Comparison of ENCODE assay signal across 7 mouse cellular contexts in genomic region chr3:145648991-145649851, GRCm38 (mm10). TPM values are rescaled to one million over a fixed set of nuclear protein-coding genes. Genes with fewer than 3 reads are reported as not detected.
DNase-seq lines count a peak whose midpoint lies in the region; ATAC-seq and TF ChIP-seq lines count a peak whose summit lies in the region.

No protein-coding gene starts in this region.

- H3K4me2 ChIP-seq in liver, embryonic 14.5 days (ENCODE audit: low read depth), result peak overlapping the region; percentile 49

- TF ChIP-seq EP300 in liver, embryonic 14.5 days (IDR thresholded peaks at IDR 0.05; ENCODE audit: low read depth), result no peak

- peaks cover 10% of the 10 kb centered on the region; the same call in 1 of the 2 replicates for H3K36me3 ChIP-seq in ES-E14 (ENCODE audit: control insufficient read depth, insufficient read depth, low read length, poor library complexity, severe bottlenecking)
- no peaks in the 10 kb centered on the region for H3K36me3 ChIP-seq in liver, embryonic 14.5 days (replicated peaks; ENCODE audit: control insufficient read depth, insufficient read depth, low read depth)

- H3K4me1 ChIP-seq in ES-E14 (ENCODE audit: control insufficient read depth in 2 of 2, insufficient read depth in 2 of 2, low read length in 2 of 2, poor library complexity in 1 of 2), result peaks cover 6 to 12% of the 10 kb centered on the region in 2 experiments; a peak in 3 of 4 replicates
- H3K4me1 ChIP-seq in liver, embryonic 14.5 days (replicated peaks; ENCODE audit: control insufficient read depth in 2 of 2, insufficient read depth in 2 of 2, low read length in 1 of 2), result peaks cover 0 to 4% of the 10 kb centered on the region in 2 experiments; a peak in 2 of 4 replicates
- H3K4me1 ChIP-seq in olfactory bulb, adult 2 months (ENCODE audit: control insufficient read depth, insufficient read depth, low read length), result peaks cover 31% of the 10 kb centered on the region

- in situ Hi-C loops in ES-E14 (cut with MboI; ENCODE audit: low sequenced_read_pairs in 2 of 2, unreplicated experiment in 2 of 2), result no loop called here

- H3K27me3 ChIP-seq in liver, embryonic 14.5 days (ENCODE audit: control insufficient read depth, insufficient read depth, low read length), result peaks cover 50% of the 10 kb centered on the region

- H3K9ac ChIP-seq in ES-E14 (ENCODE audit: insufficient read depth, low read depth, low read length, poor library complexity, severe bottlenecking), result peak overlapping the region; percentile 80
- peak overlapping the region; percentile 35; the same call in 1 of the 2 replicates for H3K9ac ChIP-seq in liver, embryonic 14.5 days (replicated peaks)

- peak; percentile 45; the same call in 1 of the 2 replicates for TF ChIP-seq CTCF in liver, embryonic 14.5 days (IDR thresholded peaks at IDR 0.05; ENCODE audit: low read depth)
- no peak for TF ChIP-seq CTCF in olfactory bulb, adult 2 months (IDR thresholded peaks at IDR 0.05; ENCODE audit: insufficient read depth, low read depth, low read length)

- no peak for ATAC-seq in liver, embryonic 14.5 days (ENCODE audit: insufficient read depth)

- WGBS in liver, embryonic 14.5 days (ENCODE audit: insufficient replicate concordance), result under 1% methylated on average over 49 of the region's 49 CpGs
- WGBS in olfactory bulb, adult 2 months, result 5% methylated on average over 49 of the region's 49 CpGs

- no peaks in the 10 kb centered on the region for H3K9me3 ChIP-seq in ES-E14 (ENCODE audit: control insufficient read depth, insufficient read depth, low read depth, low read length)
- no peaks in the 10 kb centered on the region for H3K9me3 ChIP-seq in liver, embryonic 14.5 days (ENCODE audit: control insufficient read depth, low read length)

- H3K4me3 ChIP-seq in ES-E14 (ENCODE audit: insufficient read depth in 1 of 2, low read depth in 1 of 2, low read length in 2 of 2, poor library complexity in 1 of 2, severe bottlenecking in 1 of 2), result peak overlapping the region; percentile 67 to 82
- H3K4me3 ChIP-seq in liver, embryonic 14.5 days (ENCODE audit: insufficient read depth in 1 of 2, low read depth in 2 of 2, low read length in 2 of 2), result peak overlapping the region; percentile 26 to 56
- H3K4me3 ChIP-seq in olfactory bulb, adult 2 months (ENCODE audit: insufficient read depth, low read depth, low read length), result peak overlapping the region; percentile 52

- H3K27ac ChIP-seq in ES-E14 (ENCODE audit: insufficient read depth, low read depth, low read length, poor library complexity, severe bottlenecking), result no peak overlapping the region
- no peak overlapping the region for H3K27ac ChIP-seq in liver, embryonic 14.5 days
- no peak overlapping the region for H3K27ac ChIP-seq in olfactory bulb, adult 2 months (ENCODE audit: insufficient read depth, low read depth, low read length)

- no peak for DNase-seq in ES-E14 (ENCODE audit: low read depth, low spot score)
- DNase-seq in adrenal gland, postnatal 36 days, result peak; percentile 81 to 82
- peak; percentile 72 for DNase-seq in gastrocnemius, postnatal 10 days
- peak; percentile 8 for DNase-seq in induced T-regulatory cell, adult 2 months (ENCODE audit: low read depth)
- no peak for DNase-seq in liver, embryonic 14.5 days (ENCODE audit: low read depth in 3 of 3, low spot score in 3 of 3)
- DNase-seq in Muller cell, postnatal 12 days (ENCODE audit: inconsistent ontology term), result no peak

- no peak for TF ChIP-seq POLR2A in olfactory bulb, adult 2 months (IDR thresholded peaks at IDR 0.05; ENCODE audit: insufficient read depth, low read depth, low read length)

TF ChIP-seq in ES-E14, 5 proteins besides CTCF, POLR2A, EP300 and RAD21:
- TF ChIP-seq HCFC1 (IDR thresholded peaks at IDR 0.05; ENCODE audit: borderline replicate concordance, insufficient read depth, low read length) (0 out of 2 replicates have a peak, but pooled peaks have one; percentile 33), ZC3H11A (IDR thresholded peaks at IDR 0.05; ENCODE audit: borderline replicate concordance, low read depth, low read length) (no peak)
TF ChIP-seq in ES-E14: peak in this region for 1.

RNA-seq across cellular contexts. Expression of gene Ccn1, which starts 0.6 kb away (rescaled TPM):
- total RNA-seq in ES-E14 (2012; rRNA removed), result 117 and 191 TPM in 2 replicates
- 10 to 100 TPM; 19.4 to 25.8 TPM for total RNA-seq in adrenal gland, postnatal 36 days (2021)
- 10 to 100 TPM; 27.6 to 37.1 TPM for total RNA-seq in gastrocnemius, postnatal 10 days (2021)
- polyA plus RNA-seq in liver, embryonic 14.5 days (2012; rRNA removed), result 2.8 and 3.0 TPM in 2 replicates
- 3.2 and 4.3 TPM in 2 replicates for polyA plus RNA-seq in liver, embryonic 14.5 days (2014; fragmentation: Nextera tagmentation; extraction: Ambion mirVana)
- polyA plus RNA-seq in olfactory bulb, adult 2 months (2012; ENCODE audit: insufficient read depth, insufficient read length, low replicate concordance, missing spikeins), result not detected in 2 replicates

Comparison
In these comparisons a context has a peak if more than half of its experiments do, and no peak if none do; other contexts are left out.
1. DNase-seq: peak in adrenal gland, postnatal 36 days (2 of 2), gastrocnemius, postnatal 10 days (single experiment) and induced T-regulatory cell, adult 2 months (single experiment); none in ES-E14 (single experiment), liver, embryonic 14.5 days (0 of 3) and Muller cell, postnatal 12 days (single experiment).
2. Peak in every context shown above with its lines, with median percentiles within 50 percentile points of each other: H3K4me3 ChIP-seq.